Mouse (Mus musculus) ES-CJ7 (cell line): ENCODE measurements around the gene Efhd1.

Experiments
- DNase-seq: peaks from one replicate; pipeline ENCODE4 v3.0.0; 2011; ENCODE audit warnings: low read depth, low spot score

Efhd1 gene

DNA sequence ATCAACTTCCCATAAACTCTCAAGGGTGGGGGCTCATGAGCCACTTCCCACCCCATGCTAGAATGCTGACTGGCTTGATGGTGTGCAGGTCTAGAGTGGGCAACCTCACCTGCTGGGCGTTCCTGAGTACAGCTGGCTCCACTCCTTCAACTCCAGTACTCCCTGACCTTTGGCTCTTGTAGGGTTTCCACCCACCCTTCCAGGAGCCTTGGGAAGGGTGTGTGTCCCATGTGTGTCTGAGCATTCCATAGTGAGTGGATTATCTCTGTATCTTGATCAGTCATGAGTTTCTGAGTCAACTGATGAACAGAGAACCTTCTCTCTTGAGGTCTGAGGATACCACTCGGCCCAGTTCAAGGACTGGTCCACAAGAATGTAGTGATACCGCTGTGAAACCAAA lies 44.8 kb downstream of the Efhd1 start:
- DNase-seq, result no peak

DNA sequence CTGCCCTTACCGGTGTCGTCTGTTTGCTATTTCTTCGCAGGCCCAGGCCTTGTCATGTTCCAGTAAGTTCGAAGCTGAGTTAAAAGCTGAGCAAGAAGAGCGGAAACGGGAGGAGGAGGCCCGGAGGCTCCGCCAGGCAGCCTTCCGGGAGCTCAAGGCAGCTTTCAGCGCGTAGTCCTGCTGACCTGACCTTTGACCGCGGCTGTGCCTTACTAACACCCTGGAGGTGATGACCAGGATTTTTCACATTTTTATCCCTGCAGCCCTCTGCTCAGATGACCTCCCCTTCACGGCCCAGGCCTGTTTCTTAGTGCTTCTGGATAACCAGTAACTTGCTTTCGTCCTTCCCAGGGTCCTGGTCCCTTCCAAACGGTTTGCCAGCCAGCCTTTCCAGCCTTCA lies 45.5 kb downstream of the Efhd1 start:
- no peak for DNase-seq

DNA sequence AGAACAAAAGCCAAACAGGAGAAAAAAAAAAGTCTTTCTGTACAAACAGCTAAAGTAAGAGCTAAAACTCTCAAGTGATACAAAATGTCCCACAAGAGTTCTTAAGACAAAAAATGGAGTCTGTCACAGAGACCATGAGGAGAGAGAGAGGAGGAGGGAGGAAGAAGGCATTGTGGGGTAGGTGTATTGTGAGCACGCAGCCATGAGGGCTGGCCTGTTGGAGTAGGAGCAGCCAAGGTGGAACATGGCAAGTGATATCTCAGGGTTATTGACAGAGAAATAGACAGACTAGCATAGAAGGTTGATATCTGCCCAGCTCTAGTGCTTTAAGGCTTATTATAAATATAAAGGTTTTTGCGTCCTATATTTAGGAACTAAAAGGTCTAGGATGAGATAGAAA lies 48.5 kb downstream of the Efhd1 start:
- DNase-seq, result no peak

DNA sequence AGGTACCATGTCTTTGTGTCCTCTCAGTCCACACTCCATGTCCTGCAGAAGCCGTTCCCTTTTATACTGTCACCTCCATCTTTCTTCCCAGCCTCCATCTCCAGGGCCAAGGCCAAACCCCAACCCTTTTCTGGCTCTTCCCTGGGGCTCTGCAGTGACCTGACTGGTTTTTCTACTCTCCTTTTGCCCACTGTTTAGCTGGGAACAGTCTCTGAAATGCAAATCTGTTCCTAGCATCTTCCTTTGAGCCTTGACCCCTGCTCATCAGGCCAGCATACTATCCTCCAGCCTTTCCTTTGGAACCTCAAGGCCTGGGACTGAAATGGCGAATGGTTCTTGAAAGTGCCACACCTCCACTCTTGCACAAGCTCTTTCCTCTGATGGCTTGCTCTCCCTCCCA lies 49.0 kb downstream of the Efhd1 start:
- DNase-seq, result no peak

DNA sequence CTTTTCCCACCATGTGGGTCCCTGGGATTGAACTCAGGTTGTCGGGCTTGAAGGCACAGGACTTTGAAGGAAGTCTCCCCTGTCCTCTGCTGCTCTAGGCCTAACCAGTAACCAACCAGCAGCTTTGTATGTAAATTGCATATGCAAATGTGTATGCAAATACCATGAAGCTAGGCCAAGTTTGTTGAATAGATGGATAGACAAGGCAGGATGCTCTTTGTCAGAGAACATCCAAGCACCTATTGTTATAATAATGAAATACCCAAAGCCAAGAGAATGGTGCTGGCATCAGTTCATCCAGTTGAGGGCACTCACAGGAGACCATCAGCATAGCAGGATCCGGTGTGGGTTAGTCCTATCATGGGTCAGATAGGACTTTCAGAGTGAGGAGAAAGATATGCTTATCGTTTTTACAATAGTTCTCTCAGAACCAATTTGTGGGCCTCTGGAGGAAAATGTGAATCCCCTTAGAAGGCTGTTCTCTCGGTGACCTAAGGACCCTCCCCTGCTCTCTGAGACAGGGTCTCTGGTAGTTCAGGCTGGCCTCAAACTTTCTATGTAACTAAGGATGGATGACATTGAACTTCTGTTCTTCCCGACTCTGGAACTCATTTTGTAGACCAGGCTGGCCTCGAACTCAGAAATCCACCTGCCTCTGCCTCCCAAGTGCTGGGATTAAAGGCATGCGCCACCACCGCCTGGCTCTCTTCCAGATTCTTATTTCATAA lies 49.8 kb downstream of the Efhd1 start:
- peak; percentile 90 for DNase-seq

DNA sequence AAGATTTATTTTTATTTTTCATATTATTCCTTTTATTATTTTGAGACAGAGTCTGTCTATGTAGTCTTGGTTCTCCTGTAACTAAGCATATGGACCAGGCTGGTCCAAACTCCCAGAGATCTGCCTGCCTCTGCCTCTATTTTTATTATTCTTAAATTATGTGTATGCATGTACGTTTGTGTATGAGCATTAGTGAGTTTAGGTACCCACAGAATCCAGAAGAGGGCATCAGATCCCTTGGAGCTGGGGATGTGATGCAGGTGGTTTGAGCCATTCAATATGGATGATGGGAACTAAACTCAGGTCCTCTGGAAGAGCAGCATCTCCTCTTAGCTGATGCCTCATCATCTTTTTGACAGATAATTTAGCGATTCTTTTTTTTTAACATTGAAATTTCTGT lies 51.3 kb downstream of the Efhd1 start:
- no peak for DNase-seq

DNA sequence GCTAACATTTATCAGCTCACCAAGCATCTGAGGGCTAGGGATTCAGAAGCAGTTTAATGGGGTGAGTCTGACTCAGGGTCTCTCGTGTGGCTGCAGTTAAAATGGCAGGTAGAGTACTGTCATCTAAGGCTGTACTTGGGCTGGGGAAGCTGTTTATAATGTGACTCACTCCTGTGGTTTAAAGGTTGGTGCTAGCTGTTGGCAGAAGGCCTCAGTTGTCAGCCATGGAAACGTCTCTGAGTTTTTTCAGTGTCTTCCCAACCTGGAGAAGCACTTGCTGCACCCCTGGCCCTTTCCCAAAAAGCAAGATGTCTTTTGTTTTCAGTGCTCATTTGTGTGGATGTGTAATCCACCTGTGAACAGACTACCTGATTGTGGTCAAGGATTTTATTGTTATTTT lies 51.7 kb downstream of the Efhd1 start:
- DNase-seq, result no peak

DNA sequence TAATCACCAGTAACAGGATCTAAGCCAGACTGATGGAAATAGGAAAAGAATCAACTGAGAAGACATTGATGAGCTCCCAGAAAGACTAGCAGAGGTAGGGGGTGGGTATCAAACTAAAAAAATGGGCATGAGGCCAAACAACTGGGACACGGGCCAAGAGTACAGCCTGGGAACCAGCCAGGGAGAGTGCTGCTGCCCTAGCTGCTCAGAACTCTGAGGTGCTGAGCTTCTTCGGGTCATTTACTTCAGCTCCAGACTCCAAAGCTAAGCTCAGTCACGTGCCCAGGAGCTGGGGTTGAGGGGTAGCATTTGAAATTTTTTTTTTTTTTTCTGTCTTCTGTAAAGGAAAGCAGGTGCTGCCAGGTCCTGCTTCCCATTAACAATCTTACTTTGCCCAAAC lies 52.5 kb downstream of the Efhd1 start:
- no peak for DNase-seq

DNA sequence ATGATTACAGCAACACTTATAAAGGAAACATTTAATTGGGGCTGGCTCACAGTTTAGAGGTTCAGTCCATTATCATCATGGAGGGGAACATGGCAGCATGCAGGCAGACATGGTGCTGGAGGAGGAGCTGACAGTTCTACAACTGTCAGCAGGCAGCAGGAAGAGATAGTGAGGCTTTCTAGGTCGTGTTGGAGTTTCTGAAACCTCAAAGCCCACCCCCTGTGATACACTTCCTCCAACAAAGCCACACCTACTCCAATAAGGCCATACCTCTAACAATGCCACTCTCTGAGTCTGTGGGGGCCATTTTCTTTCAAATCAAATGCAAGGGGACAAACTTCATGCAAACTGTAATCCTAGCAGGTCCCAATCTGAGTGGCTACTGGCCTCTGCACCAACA lies 56.9 kb downstream of the Efhd1 start:
- DNase-seq, result no peak

DNA sequence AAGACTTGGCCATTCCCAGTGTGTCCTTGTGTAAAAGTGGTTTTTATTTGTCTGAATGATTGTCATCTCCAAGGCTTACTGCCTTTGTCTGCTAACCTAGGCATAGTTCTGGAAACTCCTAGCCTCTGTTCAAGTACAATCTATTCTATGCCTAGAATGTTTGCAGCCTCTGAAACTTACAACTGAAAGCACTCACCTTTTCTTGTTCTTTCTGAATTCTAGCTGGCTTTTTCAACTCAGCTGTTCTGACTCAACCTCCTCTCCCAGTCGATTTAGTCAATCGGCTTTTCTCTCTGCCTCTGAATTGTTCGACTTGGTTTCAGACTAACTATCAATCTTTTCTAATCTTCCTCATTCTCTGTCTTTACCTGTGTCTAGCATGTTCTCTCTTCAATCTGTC lies 58.6 kb downstream of the Efhd1 start:
- DNase-seq, result no peak

DNA sequence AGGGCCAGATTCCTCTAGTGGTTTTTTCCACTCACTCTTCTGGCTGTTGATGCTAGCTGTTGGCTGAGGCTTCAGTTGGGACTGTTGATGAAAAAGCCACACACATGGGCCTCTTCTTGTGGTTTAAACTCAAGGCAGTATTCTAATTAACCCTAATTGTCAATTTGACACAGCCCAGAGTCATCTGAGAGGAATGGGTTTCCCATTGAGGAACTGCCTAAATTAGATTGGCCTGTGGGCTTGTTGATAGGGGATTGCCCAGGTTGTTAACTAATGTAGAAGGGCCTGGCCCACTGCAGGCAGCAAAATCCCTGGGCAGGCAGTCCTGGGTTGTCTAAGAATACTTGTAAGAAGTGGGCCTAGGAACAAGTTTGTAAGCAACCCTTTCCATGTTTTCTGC lies 60.5 kb downstream of the Efhd1 start:
- no peak for DNase-seq

DNA sequence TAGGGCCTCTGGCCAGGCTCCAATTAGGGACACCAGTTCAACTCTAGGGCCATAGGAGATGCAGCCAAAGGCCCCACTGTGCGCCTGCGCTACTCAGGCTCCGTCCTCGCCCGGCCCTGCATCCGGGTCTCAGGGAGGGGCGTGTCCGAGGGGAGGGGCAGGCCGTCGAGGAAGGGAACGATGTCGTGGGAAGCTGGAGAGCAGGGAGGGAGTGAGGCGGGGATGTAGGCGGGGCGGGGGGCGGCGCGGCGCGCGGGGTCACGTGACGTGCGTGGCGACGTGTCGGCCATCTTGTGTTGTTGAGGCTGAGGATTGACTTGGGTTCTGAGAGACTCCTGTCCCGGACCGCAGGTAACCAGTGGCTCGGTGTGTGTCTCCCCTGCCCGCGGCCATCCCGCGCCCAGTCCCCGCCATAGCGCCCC lies 62.6 kb downstream of the Efhd1 start, which contains the start of gene Gigyf2:
Gene Gigyf2 (plus strand): TSS at position 257 of the 422 bp plus-strand sequence.
- peak; percentile 100 for DNase-seq

DNA sequence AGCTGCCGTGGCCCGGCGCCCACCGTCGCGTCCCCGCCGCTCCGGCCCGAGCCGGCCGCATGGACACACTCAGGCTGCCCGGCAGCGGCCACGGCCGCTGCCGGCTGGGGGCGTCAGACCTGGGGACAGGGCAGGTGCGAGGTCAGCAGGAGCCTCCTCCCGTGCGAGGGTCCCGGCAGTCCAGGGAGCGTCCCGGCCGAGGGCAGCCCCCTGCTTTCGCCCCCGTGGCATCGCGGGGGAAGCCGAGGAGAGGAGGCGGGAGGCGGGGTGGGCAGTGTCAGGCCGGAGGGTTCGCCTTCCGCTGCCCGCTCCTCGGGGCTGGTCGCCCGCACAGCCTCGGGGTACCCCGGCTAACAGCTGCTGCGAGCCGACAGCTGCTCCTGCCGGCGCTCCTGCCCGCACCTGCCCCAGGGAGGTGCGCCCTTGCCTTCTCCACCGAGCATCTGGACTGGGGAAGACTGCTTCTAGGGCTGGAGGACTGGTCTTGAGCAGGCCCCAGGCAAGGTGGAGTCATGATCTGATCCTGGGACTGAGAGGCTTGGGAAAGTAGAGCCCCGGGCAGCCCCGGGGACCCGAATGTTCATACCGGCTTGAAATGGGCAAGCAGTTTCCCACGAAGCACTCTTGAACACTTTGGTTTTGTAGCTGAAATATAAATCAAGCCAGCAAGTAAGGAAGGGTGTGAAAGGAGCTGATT lies 63.1 kb downstream of the Efhd1 start:
- peak; percentile 35 for DNase-seq

DNA sequence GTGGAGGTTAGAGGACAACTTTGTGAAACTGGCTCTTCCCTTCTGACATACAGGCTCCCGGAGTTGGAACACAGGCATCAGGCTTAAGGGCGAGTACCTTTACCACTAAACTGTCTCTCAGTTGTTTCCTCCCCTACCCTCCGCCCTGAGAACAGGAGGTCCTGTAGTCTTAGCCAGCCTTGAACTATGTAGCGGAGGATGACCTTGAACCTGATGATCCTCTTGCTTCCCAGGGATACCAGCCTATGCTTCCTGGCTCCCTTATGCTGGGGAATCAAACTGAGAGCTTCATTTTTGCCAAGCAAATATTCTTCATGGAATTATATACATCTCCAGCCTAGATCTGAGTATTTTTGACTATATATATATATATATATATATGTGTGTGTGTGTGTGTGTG lies 67.6 kb downstream of the Efhd1 start:
- DNase-seq, result peak; percentile 55

DNA sequence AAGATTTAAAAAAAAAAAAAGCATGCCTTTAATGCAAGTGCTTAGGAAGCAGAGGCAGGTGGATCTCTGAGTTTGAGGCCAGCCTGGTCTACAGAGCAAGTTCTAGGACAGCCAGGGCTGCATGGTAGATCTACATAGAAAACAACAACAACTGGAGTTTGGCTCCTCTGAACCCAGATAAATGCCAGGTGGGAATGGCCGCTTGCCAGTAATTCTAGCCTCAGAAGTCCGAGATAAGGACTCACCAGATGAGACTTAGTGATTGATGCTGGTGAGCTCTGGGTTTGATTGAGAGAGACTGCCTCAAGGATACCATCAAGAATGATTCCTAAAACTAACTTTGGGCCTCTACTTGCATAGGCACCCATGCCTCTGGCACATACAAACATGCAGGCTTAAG lies 86.4 kb downstream of the Efhd1 start:
- DNase-seq, result no peak

DNA sequence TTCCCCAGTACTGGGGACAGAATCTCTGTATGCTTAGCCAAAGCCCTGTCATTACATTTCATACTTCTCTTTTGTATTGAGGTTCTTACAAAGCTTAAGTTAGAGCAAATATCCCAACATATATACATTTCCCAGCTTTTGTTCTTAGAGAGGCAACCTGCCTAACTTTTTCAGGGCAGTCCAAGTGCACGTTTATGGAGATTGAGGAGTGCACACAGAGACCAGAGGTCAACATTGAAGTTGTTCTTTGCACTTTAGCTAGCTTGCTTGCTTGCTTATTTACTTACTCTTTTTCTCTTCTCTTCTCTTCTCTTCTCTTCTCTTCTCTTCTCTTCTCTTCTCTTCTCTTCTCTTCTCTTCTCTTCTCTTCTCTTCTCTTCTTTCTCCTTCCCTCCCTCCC lies 96.1 kb downstream of the Efhd1 start:
- no peak for DNase-seq
